Mouse (Mus musculus): ENCODE results near the gene Flt1.

DNA sequence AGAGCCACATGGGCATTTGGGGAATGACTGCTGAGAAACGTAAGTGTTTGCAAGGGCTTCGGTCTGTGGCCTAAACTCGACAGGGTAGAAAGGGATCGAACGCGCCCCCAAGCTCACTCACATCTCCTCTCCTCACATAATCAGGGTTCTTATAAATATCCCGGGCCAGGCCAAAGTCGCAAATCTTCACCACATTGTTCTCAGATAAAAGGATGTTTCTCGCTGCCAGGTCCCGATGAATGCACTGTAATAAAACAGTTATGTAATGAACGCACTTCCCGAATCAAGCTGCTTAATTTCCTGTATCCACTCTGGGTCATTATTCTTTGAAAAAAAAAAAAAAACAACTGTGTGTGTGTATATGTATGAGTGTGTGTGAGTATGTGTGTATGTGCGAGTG lies 145.6 kb downstream of the Flt1 start:
- no peak for TF ChIP-seq CTCF (IDR thresholded peaks at IDR 0.05; ENCODE audit: low read depth, low read length)
- no peak for TF ChIP-seq POLR2A (IDR thresholded peaks at IDR 0.05; ENCODE audit: borderline replicate concordance, low read depth, low read length)
